Mouse (Mus musculus) kidney, postnatal 10 days (tissue): ENCODE results near the gene Cntnap4.
"Not testable (repeated sequence)": the region's sequence is repeated elsewhere in the genome, so short reads cannot be mapped to it uniquely, and the experiment has no call there.

Experiments
- DNase-seq: peaks from one replicate; pipeline ENCODE4 v3.0.0; 2021; ENCODE audit warnings: mixed read lengths

Gene Cntnap4

GRCm38 (mm10) chr8:112730583-112731432 lies 161.0 kb downstream of the Cntnap4 start:
- no peak for DNase-seq

- DNase-seq, result peak; percentile 7
Measured at GRCm38 (mm10) chr8:112735575-112735974, 165.7 kb downstream of the Cntnap4 start.

GRCm38 (mm10) chr8:112743331-112743730 lies 173.5 kb downstream of the Cntnap4 start:
- no peak for DNase-seq

GRCm38 (mm10) chr8:112747296-112747695 lies 177.5 kb downstream of the Cntnap4 start:
- no peak for DNase-seq

GRCm38 (mm10) chr8:112755171-112755570 lies 185.3 kb downstream of the Cntnap4 start:
- DNase-seq, result no peak

GRCm38 (mm10) chr8:112803058-112803457 lies 233.2 kb downstream of the Cntnap4 start:
- peak; percentile 5 for DNase-seq

- DNase-seq, result no peak
Measured at GRCm38 (mm10) chr8:112809382-112809781, 239.5 kb downstream of the Cntnap4 start.

- no peak for DNase-seq
Measured at GRCm38 (mm10) chr8:112841057-112841456, 271.2 kb downstream of the Cntnap4 start.

GRCm38 (mm10) chr8:112849541-112849940 lies 279.7 kb downstream of the Cntnap4 start:
- DNase-seq, result not testable (repeated sequence)

- DNase-seq, result peak; percentile 22
Measured at GRCm38 (mm10) chr8:112906458-112907112, 336.7 kb downstream of the Cntnap4 start.

- DNase-seq, result peak; percentile 31
Measured at GRCm38 (mm10) chr8:112909527-112909926, 339.7 kb downstream of the Cntnap4 start.

GRCm38 (mm10) chr8:112911422-112911821 lies 341.6 kb downstream of the Cntnap4 start:
- no peak for DNase-seq

- no peak for DNase-seq
Measured at GRCm38 (mm10) chr8:112922151-112922550, 352.3 kb downstream of the Cntnap4 start.

- DNase-seq, result no peak
Measured at GRCm38 (mm10) chr8:112922789-112923188, 352.9 kb downstream of the Cntnap4 start.
